Mouse (Mus musculus) liver, embryonic 16.5 days (tissue): ENCODE measurements around the gene Fbxl15. TPM values are rescaled to one million over a fixed set of nuclear protein-coding genes. Genes with fewer than 3 reads are reported as not detected.

Experiments
- ATAC-seq: fragments of 200-750 bp; cut with Nextera tagmentation; 2 replicates; pipeline ENCODE4 v1.8.0; 2017; ENCODE audit warnings: low read depth, mild to moderate bottlenecking, moderate number of reproducible peaks, moderate library complexity
- H3K27ac ChIP-seq: fragments of 300-500 bp; sonication (generic); 2 replicates; pipeline ENCODE4 v1.5.1; 2014; ENCODE audit warnings: mild to moderate bottlenecking, low read length
- H3K27me3 ChIP-seq: fragments of 300-500 bp; sonication (generic); 2 replicates; pipeline ENCODE4 v1.6.1; 2014; ENCODE audit warnings: low read depth, low read length, mixed read lengths; ENCODE audit not compliant: control insufficient read depth, insufficient read depth
- H3K36me3 ChIP-seq: fragments of 300-500 bp; sonication (generic); 2 replicates; pipeline ENCODE4 v1.6.1; 2014; ENCODE audit warnings: mild to moderate bottlenecking; ENCODE audit not compliant: control insufficient read depth, insufficient read depth
- H3K4me1 ChIP-seq: fragments of 300-500 bp; sonication (generic); 2 replicates; pipeline ENCODE4 v1.6.1; 2014; ENCODE audit warnings: low read depth, low read length, mixed read lengths; ENCODE audit not compliant: control insufficient read depth
- H3K4me2 ChIP-seq: fragments of 300-500 bp; sonication (generic); 2 replicates; pipeline ENCODE4 v1.6.1; 2014; ENCODE audit warnings: low read depth, low read length, mixed read lengths
- H3K4me3 ChIP-seq: fragments of 300-500 bp; sonication (generic); 2 replicates; pipeline ENCODE4 v1.5.1; 2014; ENCODE audit warnings: low read depth, mild to moderate bottlenecking, low read length
- H3K9ac ChIP-seq: fragments of 300-500 bp; sonication (generic); 2 replicates; pipeline ENCODE4 v1.6.1; 2014; ENCODE audit warnings: low read depth, low read length
- H3K9me3 ChIP-seq: fragments of 300-500 bp; sonication (generic); replicated peaks from 2 replicates; pipeline ENCODE4 v1.6.1; 2016; ENCODE audit warnings: low read length; ENCODE audit not compliant: control insufficient read depth
- WGBS: fragments of 180-500 bp; shearing (Covaris S2); extraction: QIAGEN DNeasy Blood & Tissue Kit; methylation state at CpG from one replicate; pipeline ENCODE4 v1.1.7; 2014; ENCODE audit not compliant: insufficient replicate concordance; 5-methylcytosine and 5-hydroxymethylcytosine counted together
- microRNA counts: library from miRNA; unstranded; fragments of <30 nt; microRNA quantifications from one replicate; lab custom pipeline; 2016
- microRNA-seq: library from miRNA; unstranded; fragments of <30 nt; microRNA quantifications from one replicate; pipeline ENCODE4, GENCODE M21; 2016
- polyA plus RNA-seq: library from polyadenylated mRNA; unstranded; fragments of >200 nt; fragmentation: Nextera tagmentation; extraction: Ambion mirVana; gene quantifications from 2 replicates; pipeline ENCODE4 v1.2.1, GENCODE M21; 2015

Gene Fbxl15
- polyA plus RNA-seq, 1 experiment from 2014 or later: 11.1 TPM

DNA sequence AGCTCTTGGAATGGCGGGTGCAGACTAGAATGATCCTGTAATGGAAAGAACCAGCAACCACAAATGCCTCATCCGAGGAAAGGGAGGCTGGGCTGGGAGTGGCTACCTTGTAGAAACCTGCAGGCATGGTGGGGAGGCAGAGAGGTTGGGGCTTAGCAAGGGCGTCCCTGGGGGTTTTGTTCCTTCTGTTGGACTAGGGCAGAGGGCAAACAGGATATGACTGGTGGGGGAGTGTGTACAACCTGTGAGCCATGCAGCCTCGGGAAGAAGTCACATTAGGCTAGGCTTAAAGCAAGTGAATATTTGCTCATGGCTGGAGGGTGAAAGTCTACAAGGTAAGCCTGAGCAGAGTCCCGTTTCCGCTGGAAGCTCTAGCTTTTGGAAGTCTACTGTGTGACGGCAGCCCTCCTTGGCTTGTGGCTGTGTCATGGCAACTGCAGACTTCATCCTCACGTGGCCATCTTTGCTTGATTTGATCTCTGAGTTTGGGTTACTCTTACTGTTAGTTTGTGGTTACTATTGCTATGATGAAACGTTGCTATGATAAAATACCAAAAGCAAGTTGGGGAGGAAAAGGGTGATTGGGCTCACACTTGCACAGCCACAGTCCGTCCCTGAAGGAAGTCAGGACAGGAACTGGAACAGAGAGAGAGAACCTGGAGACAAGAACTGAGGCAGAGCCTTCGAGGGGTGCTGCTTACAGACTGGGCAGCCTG is 35.5 kb downstream of the Fbxl15 start:
- Histone ChIP-seq H3K27ac (0 out of 2 replicates have a peak overlapping the region, but pooled peaks have one; percentile 16), H3K27me3 (no peaks in the 10 kb centered on the region), H3K4me3 (no peak overlapping the region), H3K36me3 (no peaks in the 10 kb centered on the region), H3K9me3 (no peaks in the 10 kb centered on the region), H3K4me1 (peaks cover 6% of the 10 kb centered on the region), H3K4me2 (no peak overlapping the region), H3K9ac (no peak overlapping the region)
- 54% methylated on average over 11 of the region's 11 CpGs for WGBS
- peak; percentile 19; the same call in 1 of the 2 replicates for ATAC-seq

DNA sequence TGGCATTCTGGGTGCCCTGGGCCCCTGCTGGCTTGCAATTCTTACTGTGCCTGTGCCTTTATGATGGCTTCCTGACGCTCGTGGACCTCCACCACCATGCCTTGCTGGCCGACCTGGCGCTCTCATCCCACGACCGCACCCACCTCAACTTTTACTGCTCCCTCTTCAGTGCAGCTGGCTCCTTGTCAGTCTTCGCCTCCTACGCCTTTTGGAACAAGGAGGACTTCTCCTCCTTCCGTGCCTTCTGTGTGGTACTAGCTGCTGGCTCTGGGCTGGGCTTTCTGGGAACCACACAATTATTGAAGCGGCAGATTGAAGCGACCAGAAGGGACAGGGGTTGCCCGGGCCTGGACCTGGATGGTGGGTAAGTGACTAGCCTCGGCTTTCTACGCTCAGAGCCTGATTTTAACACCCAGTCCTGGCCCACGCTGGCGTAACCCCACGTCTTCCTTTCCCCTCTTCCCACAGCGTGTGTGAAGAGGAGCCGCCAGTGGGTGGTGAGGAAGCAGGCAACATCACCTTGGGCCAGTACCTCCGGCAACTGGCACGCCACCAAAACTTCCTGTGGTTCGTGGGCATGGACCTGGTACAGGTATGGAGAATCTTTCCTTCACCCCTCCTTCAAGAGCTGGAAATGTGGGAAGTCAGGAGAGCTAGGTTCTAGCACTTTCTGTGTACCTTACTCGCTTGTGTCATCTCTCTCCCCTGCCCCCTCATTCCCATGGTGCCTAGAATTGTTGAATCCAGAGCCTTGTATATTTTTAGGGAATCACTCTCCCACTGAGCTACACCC is 40.0 kb downstream of the Fbxl15 start:
- no peak for ATAC-seq
- H3K4me1 ChIP-seq: peaks cover 4% of the 10 kb centered on the region
- no peak overlapping the region for H3K9ac ChIP-seq
- H3K4me3 ChIP-seq: no peak overlapping the region
- H3K4me2 ChIP-seq: no peak overlapping the region
- H3K9me3 ChIP-seq: no peaks in the 10 kb centered on the region
- H3K27me3 ChIP-seq: no peaks in the 10 kb centered on the region
- no peaks in the 10 kb centered on the region; the same call in none of the 2 replicates for H3K36me3 ChIP-seq
- 78% methylated on average over 23 of the region's 23 CpGs for WGBS
- no peak overlapping the region for H3K27ac ChIP-seq

DNA sequence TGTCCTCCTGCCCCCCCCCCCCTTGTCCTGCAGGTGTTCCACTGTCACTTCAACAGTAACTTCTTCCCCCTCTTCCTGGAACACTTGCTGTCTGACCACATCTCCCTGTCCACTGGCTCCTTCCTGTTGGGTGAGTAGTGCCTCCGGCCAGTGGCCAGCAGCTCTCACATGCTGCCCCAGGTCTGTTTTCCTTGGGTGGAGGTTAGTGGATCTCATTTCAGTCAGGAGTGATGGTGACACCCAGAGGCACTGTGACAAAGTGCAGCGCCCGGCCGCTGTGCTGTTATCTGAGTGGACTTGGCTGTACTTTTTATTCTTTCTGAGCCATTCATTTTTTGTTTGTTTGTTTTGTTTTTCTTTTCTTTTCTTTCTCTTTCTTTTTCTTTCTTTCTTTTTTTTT is 41.2 kb downstream of the Fbxl15 start:
- Histone ChIP-seq H3K9ac (no peak overlapping the region), H3K4me1 (no peaks in the 10 kb centered on the region; the same call in 1 of the 2 replicates), H3K27ac (no peak overlapping the region), H3K36me3 (no peaks in the 10 kb centered on the region; the same call in none of the 2 replicates), H3K27me3 (no peaks in the 10 kb centered on the region), H3K9me3 (no peaks in the 10 kb centered on the region), H3K4me2 (no peak overlapping the region), H3K4me3 (no peak overlapping the region)
- peak; percentile 75; the same call in 1 of the 2 replicates for ATAC-seq
- WGBS: 26% methylated on average over 4 of the region's 4 CpGs

DNA sequence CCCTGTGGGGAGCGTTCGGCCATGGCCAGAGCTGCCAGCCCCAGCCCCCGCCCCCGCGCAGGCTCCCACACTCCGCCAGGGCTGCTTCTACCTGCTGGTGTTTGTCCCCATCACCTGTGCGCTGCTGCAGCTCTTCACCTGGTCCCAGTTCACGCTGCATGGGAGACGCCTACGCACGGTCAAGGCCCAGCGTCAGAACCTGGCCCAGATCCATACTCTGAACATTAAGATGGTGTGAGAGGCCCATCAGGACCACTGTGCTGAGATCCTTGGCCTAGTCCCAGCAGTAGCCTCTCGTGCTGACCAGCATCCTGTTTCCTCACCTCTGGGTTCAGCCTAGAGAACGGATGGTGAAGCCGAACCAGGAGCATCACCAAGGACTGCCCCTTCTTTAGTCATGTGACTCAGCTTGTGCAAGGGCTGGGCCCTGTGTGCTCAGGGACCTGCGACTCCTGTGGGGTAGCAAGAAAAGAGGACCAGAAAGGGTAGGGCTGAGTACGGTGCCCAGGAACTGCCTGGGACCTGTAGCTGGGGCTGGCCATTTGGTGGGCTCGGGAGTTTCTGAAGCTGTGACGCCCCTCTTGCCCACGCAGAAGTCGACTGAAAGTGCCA is 46.6 kb downstream of the Fbxl15 start:
- no peak overlapping the region for H3K4me3 ChIP-seq
- H3K27ac ChIP-seq: no peak overlapping the region
- 72% methylated on average over 21 of the region's 21 CpGs for WGBS

DNA sequence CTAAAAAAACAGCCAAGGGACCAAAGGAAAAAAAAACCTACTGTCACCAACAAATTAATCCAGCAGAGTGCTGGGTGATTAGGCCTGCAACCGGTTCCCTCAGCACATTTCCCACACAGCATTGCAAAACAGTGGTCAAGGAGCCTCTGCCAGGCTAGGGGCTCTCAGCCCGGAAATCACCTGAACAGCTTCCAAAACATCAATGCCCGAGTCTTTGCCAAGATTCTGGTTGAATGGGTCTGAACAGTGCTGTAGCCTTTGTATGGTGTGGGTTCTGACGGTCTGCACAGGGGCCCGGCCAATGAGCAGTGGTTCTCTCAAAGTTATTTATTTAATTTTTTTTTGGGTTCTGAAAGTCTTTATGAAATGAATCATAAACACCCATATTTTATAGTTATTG is 47.5 kb downstream of the Fbxl15 start:
- no peak for ATAC-seq
- Histone ChIP-seq H3K27ac (no peak overlapping the region), H3K27me3 (no peaks in the 10 kb centered on the region), H3K9me3 (no peaks in the 10 kb centered on the region), H3K4me2 (no peak overlapping the region), H3K36me3 (peaks cover 30% of the 10 kb centered on the region), H3K4me3 (no peak overlapping the region), H3K4me1 (peaks cover 3% of the 10 kb centered on the region), H3K9ac (no peak overlapping the region)
- 75% methylated on average over 5 of the region's 5 CpGs for WGBS

More for the DNA sequence above, 46.6 kb downstream of the Fbxl15 start:
- H3K4me2 ChIP-seq: no peak overlapping the region
- ATAC-seq: peak; percentile 42
- H3K9me3 ChIP-seq: no peaks in the 10 kb centered on the region
- H3K27me3 ChIP-seq: no peaks in the 10 kb centered on the region
- H3K36me3 ChIP-seq: peaks cover 22% of the 10 kb centered on the region
- H3K4me1 ChIP-seq: peaks cover 3% of the 10 kb centered on the region
- no peak overlapping the region for H3K9ac ChIP-seq

DNA sequence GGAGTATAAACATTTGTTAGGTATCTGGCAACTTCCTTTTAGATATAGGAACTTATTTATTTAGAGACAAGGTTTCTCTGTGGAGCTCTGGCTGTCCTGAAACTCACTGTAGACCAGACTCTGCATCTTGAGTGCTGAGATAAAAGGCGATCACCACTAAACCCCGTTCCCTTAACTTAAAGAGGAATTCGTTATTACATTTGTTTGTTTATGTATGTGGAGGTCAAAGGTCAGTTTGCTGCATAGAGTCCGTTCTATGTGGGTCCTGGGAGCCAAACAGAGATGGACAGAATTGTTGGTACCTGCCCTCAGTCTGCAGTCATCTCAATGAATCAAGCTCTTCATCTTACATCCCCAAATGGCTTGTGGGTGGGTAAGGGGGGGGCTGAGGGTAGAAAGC is 47.9 kb downstream of the Fbxl15 start:
- H3K36me3 ChIP-seq: peaks cover 34% of the 10 kb centered on the region
- no peaks in the 10 kb centered on the region for H3K27me3 ChIP-seq
- peaks cover 3% of the 10 kb centered on the region for H3K4me1 ChIP-seq
- H3K27ac ChIP-seq: no peak overlapping the region
- H3K4me2 ChIP-seq: no peak overlapping the region
- 50% methylated on average over 4 of the region's 4 CpGs for WGBS
- no peaks in the 10 kb centered on the region for H3K9me3 ChIP-seq
- H3K4me3 ChIP-seq: no peak overlapping the region
- ATAC-seq: no peak
- no peak overlapping the region for H3K9ac ChIP-seq

MicroRNAs encoded within 50 kb of the gene (microRNA counts, 519-probe panel; counts per million panel counts)
- 2,625 counts per million, percentile 72 among the panel's probes with 10 or more counts for microRNA mmu-miR-146b (lab: Ali Mortazavi, UCI)

Small RNA genes lying within 50 kb of the gene (microRNA-seq; reads per million reads assigned to microRNA genes)
- 2.5 reads per million, percentile 4 among the genes with 10 or more reads in this experiment for gene Mir146b

Other genes starting within 250 kb of the Fbxl15 start
- 0.06 and 0.19 TPM in 2 replicates for gene Elovl3, start 196.3 kb upstream of the Fbxl15 start, polyA plus RNA-seq
- gene Pitx3, start 179.9 kb upstream of the Fbxl15 start, polyA plus RNA-seq: 0.14 TPM in 1 of 2 replicates, not detected in the other
- gene Gbf1, start 175.7 kb upstream of the Fbxl15 start, polyA plus RNA-seq: 14.8 and 15.3 TPM in 2 replicates
- gene Nfkb2, start 23.9 kb upstream of the Fbxl15 start, polyA plus RNA-seq: 3.0 and 3.8 TPM in 2 replicates
- gene Psd, start 1.0 kb upstream of the Fbxl15 start, polyA plus RNA-seq: 3.3 TPM in 2 replicates
- gene Cuedc2, start 10.5 kb downstream of the Fbxl15 start, polyA plus RNA-seq: 67.3 and 67.6 TPM in 2 replicates
- gene Mfsd13a, start 12.9 kb downstream of the Fbxl15 start, polyA plus RNA-seq: 11.2 and 13.8 TPM in 2 replicates
- 0.36 and 0.40 TPM in 2 replicates for gene 2310034G01Rik, start 22.1 kb downstream of the Fbxl15 start, polyA plus RNA-seq
- 45.2 and 48.6 TPM in 2 replicates for gene Actr1a, start 67.6 kb downstream of the Fbxl15 start, polyA plus RNA-seq
- 5.0 and 5.7 TPM in 2 replicates for gene Sufu, start 68.7 kb downstream of the Fbxl15 start, polyA plus RNA-seq
- 7.7 and 10.5 TPM in 2 replicates for gene Trim8, start 173.5 kb downstream of the Fbxl15 start, polyA plus RNA-seq
- gene Arl3, start 245.0 kb downstream of the Fbxl15 start, polyA plus RNA-seq: 23.6 and 27.1 TPM in 2 replicates
- 33.4 and 37.6 TPM in 2 replicates for gene Sfxn2, start 245.2 kb downstream of the Fbxl15 start, polyA plus RNA-seq